Mouse (Mus musculus): ENCODE data around the gene Ifit2. TPM values are rescaled to one million over a fixed set of nuclear protein-coding genes. Genes with fewer than 3 reads are reported as not detected.

The Ifit2 gene
- 3.1 and 5.1 TPM in 2 replicates for total RNA-seq (2023)

DNA sequence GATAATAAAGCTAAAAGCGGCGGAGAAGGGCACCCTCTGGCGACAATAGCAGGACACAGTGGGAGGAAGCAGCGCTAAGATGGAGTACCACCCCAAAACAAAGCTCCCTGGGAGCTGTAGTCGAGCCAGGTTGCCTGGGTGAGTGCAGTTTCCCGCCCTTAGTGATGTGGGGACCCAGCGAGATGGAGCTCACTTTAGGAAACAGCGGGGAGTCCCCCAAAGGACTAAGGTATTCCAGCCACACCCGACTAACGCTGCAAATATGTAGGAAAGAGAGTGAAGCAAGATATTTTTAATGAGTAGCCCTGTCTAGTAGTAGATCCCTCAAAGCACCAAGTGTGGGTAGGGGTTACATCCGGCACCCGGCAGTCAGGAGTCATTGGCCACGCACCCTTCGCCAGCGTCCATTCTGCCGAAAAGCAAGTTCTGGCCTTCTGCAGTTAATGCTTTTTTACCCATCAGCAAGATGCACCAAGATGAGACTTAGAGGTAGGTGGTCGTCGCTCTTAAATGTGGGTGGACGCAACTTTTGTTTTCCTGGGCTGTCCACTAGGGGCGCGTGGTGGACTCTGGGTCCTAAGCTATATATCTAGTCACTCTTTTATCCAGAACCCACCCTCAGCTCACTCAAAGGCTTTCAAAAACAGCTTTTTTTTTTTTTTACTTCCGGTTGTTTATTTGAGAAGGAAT is at the start of gene Ifit2:
TSS of gene Ifit2 (plus strand) at position 161 of the 690 bp plus-strand sequence.

DNA sequence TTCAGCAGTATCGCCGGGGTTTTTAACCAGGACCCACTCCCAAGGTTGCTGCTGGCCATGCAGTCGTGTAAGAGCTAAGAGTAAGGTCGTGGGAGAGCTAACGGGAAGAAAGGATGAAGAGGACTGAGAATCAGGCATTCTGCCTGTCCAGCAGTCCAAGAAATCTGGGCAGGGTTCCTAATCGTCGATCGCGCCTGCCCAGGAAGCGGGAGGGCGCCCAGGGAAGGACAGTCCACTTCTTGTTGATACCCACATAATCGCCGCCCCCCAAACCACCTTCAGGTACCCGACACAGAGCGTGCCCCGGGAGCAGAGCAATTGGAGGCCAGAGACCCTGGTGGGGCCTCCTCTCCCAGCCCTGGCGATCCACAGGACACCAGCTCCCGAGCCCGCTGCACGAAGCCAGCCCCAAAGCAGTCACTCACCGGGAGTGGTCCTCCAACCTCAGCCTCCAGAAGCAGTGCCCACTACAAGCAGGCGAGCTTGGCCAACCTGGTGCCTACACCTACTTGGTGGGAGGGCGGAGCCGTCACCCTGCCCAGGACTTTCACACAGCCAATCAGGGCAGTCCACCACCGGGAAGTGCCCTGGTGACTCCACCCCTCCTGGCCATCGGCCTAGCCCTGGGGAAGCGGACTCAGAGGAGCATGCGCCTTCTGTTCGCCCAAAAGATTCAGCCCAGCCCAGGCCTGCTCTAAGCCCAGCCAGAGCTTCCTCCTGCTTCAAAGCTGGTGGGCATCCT is 23.4 kb upstream of the Ifit2 start, which contains the start of gene Lipa:
TSS of gene Lipa (minus strand) at position 534 of the 742 bp plus-strand sequence.

DNA sequence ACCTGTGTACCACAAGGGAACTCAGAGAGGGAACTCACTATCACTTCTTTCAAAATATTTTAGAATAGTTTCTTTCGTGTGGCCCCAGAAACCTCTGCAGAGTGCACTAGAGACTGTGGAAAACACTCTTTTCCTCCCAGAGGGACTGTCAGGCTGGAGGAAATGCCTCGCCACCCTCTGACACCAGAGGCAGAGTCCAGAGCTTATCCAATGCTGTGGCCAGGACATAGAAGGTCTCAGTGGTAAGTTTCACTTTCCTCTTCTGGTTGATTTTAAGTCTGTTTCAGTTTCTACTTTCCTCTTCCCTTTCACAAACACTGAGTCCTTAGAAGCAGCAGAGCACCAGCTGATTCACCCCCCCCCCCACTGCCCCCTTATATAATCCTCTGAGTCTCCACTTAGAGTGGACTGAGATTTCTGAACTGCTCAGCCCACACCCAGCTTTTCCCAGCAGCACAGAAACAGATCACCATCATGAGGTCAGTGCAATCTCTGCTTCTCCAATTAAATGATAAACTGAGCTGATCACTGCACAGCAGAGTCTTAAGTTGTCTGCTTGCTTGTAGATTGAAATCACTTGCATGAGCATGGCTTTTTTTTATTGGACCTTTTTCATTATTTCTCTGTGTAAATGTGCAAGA is 32.8 kb downstream of the Ifit2 start, which contains the start of gene Ifit3:
TSS of gene Ifit3 (plus strand) at position 406 of the 641 bp plus-strand sequence.

DNA sequence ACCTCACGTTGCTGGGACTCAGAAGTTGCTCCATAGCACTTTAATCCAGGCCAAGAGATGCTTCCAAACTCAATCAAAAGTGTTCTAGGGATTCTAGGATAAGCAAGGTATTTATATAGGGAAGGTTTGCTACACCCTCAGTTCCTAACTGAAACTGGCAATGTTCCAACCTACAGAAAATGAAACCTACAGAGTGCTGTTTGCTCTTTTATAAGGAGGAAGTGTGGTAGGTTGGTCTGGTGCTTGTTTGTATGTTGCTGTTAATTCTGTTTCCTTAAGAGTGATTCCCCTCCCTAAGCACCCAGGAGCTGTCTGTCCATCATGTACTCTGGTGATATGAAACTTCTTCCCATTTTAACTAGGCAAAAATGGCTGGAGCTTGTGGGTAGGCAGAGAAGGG is 51.4 kb downstream of the Ifit2 start, which contains the start of gene Ifit1bl1:
TSS of gene Ifit1bl1 (minus strand) at position 69 of the 400 bp plus-strand sequence.

DNA sequence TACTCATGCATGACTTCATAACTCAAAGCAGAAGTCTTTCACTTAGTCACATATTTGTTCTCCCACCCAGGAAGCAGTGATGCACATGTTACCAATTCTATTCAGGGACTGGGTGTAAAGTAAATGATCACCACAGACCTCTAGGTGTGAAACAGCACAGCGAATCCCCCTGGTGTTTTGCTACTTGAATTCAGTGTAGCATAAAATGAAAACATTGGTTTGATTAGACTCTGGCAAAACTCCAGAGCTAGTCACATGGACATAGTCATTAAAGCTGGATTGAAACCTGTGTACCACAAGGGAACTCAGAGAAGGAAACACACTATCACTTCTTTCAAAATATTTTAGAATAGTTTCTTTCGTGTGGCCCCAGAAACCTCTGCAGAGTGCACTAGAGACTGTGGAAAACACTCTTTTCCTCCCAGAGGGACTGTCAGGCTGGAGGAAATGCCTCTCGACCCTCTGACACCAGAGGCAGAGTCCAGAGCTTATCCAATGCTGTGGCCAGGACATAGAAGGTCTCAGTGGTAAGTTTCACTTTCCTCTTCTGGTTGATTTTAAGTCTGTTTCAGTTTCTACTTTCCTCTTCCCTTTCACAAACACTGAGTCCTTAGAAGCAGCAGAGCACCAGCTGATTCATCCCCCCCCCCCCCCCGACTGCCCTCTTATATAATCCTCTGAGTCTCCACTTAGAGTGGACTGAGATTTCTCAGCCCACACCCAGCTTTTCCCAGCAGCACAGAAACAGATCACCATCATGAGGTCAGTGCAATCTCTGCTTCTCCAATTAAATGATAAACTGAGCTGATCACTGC is 57.0 kb downstream of the Ifit2 start, which contains the start of gene Ifit3b:
TSS of gene Ifit3b (plus strand) at position 734 of the 815 bp plus-strand sequence.

Other genes with a start within 250 kb of the Ifit2 start
- gene Ch25h, start 75.5 kb upstream of the Ifit2 start, total RNA-seq (2023), result not detected in 2 replicates
- 54.6 and 68.1 TPM in 2 replicates for gene Lipa, start 23.2 kb upstream of the Ifit2 start, total RNA-seq (2023)
- 4.7 and 15.4 TPM in 2 replicates for gene Ifit3, start 32.8 kb downstream of the Ifit2 start, total RNA-seq (2023)
- 0.69 and 1.00 TPM in 2 replicates for gene Ifit1bl1, start 51.3 kb downstream of the Ifit2 start, total RNA-seq (2023)
- 1.6 and 5.9 TPM in 2 replicates for gene Ifit3b, start 57.3 kb downstream of the Ifit2 start, total RNA-seq (2023)
- gene Ifit1bl2, start 90.0 kb downstream of the Ifit2 start, total RNA-seq (2023), result 11.5 and 12.0 TPM in 2 replicates
- gene Ifit1, start 90.2 kb downstream of the Ifit2 start, total RNA-seq (2023), result 2.2 and 7.9 TPM in 2 replicates
- gene Slc16a12, start 196.6 kb downstream of the Ifit2 start, total RNA-seq (2023), result not detected in 2 replicates